Mouse (Mus musculus): Measurements from ENCODE around the gene Atg4c.

Gene Atg4c

DNA sequence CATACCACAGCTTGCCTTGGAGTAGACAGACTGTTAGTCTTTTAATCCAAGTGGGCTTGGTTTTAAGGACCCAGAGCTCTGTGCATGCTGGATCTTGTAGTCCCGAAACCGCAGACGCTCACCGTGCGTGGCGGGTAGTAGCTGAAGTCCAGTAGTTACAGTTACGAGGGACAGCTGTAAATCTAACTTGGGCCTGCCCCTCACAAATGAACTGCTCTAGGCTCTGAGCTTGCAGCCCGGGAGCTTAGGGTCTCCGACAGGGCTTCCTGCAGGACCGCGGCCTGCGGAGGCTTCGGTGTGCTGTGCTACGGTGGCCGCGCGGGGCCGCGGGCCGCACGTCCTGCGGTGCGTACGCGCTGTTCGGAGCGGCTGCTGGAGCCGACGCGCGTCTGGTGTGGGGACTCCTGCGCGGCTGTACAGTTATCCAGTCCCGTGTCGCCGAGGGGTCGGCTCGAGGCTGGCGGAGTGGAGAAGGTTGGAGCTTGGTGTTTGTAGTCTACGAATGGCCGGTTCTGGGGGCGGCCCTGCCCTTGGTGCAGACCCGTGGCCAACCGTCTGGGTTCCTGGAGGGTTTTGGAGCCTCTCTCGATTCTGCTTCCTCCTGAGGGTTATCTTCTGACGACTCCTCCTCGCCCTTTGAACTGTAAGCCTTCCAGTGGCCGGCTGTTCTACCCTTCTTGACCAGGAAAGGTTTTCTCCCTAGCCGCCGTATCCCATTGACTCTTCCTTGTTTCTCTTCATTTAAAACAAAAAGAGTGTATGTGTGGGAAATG is at the start of gene Atg4c:
TSS of gene Atg4c (plus strand) at position 125 of the 773 bp plus-strand sequence.
- in situ Hi-C loops (cut with MboI, MseI) = no loop called here

DNA sequence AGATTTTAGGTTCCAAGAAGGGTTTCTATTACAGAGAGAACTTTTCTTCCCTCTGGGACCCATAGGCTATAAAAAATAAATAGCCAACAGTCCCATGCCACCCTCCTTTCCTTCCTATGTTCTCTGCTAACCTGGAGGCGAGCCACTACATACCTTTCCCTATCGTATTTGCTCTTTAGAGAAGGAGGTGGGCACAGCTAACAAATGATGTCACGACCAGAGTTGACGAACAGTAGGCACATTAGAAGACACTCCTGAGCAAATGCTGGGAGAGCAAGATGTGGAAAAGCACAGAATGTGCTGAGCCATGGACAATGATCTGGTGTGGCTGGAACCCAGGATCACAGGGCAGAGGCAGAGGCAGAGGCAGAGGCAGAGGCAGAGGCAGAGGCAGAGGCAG is 42.3 kb upstream of the Atg4c start:
- in situ Hi-C loops (cut with MboI, MseI) = no loop called here

DNA sequence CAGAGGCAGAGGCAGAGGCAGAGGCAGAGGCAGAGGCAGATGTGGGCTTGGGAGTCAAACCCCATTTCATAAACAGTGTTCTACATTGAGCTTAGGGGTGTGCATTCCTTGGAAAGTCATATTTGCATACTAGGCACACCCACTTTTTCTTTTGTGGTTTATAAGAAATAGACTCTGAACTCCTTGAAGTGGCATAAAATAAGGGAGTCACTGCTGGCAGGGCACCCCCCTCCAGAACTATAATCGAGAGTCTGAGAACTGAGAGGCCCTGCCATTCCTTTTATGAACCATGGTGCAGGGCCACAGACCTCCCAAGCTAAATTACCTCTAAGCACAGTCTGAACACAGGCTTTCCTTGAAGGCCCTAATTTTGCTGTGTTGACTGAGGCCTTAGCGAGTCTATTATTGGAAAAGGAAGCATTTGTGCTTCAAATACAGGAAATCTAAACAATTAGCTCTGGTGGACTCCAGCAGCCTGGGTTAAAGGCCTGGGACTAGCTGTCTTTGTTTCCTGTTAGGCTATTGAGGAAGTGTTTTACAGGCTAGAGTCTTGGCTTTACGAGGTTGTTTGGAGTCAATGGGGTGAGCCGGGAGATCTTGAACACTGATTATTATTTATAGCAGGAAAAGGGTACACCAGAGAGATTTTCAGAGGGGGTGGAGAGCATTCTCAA is 41.7 kb upstream of the Atg4c start:
- in situ Hi-C loops (cut with MboI, MseI) = no loop called here

DNA sequence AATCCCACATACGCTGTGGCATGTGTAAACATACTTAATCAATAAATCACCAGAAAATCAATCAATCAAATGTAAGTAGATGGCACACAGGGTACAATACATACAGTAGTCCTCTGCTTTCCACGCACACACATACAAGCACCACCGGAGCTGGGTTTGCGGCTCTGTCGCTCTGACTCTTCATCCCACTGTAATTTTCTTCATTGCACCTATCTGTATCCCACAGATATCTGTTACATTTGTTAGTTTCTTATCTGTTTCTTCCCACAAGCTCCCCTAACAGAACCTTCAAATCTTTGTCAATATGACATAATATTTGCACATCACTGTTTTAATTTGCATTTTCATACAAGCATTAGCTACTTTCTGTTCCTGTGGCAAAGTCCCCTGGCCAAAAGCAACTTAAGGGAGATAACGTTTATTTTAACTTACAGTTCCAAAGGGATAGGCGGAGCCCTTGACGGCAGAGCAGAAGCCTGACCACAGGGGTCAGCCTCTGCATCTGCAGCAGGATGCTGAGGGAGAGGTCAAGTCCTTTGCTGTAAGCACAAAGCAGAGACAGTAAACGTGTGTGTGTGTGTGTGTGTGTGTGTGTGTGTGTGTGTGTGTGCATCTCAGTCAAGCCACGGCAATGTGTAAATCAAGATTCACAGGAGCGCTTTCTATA is 37.0 kb upstream of the Atg4c start:
- in situ Hi-C loops (cut with MboI, MseI) = no loop called here

DNA sequence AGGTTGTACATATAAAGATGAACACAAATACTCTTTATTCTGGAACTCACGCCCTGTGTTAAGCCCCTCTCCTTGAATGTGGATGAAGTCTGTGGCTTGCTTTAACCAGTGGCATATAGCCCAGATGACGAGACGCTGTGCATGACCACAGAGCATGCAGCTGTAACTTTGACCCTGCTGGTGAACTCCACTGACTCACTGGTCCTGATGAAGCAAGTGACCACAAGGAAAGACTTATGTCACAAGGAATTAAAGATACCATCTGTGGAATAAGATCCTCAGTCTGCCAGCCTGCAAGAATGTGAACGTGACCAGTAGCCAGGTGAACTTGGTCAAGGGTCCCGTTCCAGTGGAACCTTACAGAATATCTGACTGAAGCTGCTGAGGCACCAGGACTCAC is 35.2 kb upstream of the Atg4c start:
- in situ Hi-C loops (cut with MboI, MseI) = no loop called here

DNA sequence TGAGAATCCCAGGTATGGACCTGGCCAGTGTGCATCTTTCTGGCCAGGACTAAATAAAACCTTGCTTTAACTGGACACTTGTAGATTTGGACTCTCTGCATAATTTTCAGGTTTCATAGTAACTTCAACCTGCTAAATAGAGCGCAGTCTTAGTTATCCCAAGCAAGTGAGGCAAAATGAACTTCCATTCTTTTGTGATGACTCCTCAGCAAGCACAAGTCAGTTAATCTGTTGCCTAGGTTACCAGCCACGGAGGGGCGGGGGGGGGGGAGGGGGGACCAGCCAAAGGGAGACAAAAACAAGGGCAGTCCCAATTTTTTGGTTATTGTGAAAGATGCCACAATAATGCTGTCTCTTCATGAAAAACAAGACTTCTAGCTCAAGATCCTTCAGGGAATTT is 33.3 kb upstream of the Atg4c start:
- in situ Hi-C loops (cut with MboI, MseI) = no loop called here

DNA sequence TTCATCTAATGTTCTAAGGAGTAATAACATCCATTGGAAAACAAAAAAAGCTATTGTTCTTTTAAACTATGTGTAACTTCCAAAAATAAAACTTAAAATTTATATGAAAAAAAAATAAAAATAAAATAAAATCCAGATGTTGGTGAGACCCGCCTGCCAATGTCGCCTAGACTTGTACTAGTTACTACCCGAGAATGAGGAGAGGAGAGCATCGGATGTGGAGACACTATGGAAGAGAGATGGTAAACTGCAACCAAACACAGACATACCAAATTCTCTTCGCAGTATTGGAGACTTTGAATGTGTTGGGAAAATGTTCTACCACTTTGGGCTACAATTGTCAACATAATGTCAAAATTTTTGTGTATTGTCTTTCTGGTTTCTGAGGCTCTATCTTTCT is 32.8 kb upstream of the Atg4c start:
- in situ Hi-C loops (cut with MboI, MseI) = no loop called here

DNA sequence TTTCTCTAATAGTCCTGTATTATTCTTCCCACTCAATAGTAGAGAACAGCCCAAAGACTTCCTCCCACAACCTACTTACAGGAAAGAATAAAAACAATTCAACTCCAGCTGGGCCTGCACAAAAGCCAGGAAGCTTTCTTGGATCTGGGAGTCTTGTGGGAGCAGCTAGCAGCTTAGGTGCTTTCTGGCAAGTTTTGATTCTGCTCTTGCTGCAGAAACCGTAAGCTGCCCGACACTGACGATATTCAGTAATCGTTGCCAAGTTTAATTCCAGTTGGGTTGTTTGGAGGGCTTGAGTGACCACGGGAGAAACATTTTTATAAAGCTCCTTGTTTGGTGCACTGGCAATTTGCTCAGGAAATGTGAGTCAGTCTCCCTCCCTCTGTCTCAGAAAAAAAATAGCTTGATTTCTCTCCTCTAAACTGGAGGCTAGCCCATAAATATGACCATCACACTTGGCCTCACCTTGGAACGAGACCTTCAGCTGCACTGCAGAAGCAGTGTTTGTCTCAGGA is 32.2 kb upstream of the Atg4c start:
- in situ Hi-C loops (cut with MboI, MseI) = no loop called here

DNA sequence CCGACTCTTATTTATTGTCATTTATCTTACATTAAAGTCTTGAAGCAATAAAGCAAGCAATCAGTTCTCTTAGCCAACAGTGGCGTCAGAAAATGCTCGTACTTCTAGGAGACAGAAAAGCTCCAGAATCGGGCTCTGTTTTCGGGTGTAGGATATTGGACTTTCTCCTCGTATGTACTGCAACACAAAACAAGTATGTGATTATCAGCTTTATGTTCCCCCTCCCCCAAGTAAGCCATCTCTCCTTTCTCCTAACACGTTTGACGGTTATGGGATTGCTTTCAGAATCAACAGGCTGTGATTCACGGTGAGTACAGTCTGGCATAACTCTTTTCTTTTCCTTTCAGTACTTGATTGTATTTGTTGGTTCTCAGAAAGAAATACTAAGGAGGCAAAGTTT is 30.7 kb upstream of the Atg4c start:
- in situ Hi-C loops (cut with MboI, MseI) = no loop called here

DNA sequence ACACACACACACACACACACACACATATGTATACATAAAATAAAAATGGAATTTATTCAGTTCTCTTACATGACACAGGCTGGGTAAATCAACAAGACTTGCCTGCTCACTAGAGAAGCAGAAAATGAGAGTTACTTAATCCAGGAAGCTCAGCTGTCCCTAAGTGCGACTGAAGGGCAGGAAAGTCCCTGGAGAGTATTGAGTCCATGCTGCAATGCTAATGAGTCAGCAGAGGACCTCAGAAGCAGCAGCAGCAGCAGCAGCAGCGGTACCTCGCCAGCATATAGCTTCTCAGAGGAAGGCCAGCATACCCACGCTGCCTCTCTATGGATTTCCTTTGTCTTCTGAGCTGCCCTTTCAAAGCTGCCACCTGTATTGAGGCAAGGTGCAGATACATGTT is 30.2 kb upstream of the Atg4c start:
- in situ Hi-C loops (cut with MboI, MseI) = no loop called here

DNA sequence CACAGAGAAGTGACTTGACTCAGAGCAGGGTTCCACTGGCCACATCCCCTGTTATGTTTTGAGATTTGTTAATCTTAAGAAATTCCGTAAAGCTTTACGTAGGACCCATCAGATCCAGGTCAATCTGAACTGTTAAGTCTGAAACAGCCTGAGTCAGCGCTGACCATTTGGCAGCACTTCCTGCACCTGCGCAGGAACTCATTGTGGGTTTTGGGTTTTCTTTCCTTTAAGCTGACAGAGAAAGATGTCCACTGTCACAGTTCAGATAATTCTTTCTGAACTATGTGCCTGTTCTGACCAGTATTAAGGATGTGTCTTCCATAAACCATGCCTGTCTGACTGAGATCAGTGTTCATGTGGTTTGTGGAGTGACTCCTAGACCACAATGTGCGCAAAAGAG is 24.9 kb upstream of the Atg4c start:
- in situ Hi-C loops (cut with MboI, MseI) = no loop called here

DNA sequence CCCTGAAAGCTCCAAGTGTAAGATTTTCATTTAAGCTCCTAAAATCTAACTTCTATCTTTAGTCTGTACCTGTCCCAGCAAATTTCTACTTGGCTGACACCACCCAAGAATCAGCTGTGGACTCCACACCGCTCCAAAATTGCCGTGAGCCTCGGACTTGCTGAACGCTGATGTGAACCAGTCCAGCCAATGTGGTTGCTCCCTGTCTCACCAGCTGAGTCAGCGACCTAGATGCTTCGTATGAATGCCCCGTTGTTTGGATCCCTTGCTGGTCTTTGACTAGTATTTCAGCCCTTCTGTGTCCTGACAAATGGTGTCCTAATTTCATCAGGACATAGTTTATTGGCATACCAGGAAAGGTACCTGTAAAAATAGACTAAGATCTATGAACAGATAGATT is 19.5 kb upstream of the Atg4c start:
- in situ Hi-C loops (cut with MboI, MseI) = no loop called here

DNA sequence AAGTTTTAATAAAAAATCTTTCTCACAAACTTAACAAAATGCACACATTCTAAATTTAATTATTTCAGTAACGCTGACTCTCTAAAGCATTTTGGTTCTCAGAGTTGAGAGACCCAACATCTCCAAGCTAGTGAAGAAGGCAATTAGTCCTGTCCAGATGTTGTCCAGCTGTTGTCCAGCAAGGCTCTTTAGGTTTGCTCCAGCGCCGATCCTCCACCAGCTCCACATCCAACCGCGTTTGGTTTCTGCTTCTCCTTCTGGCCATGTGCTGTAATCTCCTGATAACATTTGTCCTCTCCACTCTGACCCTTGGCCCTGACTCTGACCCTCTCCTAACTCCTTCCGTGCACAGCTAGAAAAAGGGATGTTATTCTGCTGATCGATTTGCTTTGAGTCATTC is 16.9 kb upstream of the Atg4c start:
- in situ Hi-C loops (cut with MboI, MseI) = no loop called here

DNA sequence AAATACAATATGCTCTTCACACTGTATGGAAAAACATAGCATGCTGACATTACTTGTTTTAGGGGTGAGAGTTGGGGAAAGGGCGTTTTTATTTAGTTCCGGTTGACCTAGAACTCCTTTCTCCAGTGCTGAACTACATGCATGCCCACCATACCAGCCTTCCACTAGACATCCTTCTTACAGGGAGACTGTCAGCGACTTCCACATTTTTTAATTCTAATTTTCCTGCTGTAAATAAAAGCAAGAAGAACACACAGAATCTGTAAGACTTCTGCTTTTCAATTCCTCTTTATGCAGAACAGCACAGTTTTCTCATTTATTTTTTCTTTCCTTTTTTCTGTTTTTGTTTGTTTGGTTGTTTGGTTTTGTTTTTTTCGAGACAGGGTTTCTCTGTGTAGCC is 16.5 kb upstream of the Atg4c start:
- in situ Hi-C loops (cut with MboI, MseI) = no loop called here

DNA sequence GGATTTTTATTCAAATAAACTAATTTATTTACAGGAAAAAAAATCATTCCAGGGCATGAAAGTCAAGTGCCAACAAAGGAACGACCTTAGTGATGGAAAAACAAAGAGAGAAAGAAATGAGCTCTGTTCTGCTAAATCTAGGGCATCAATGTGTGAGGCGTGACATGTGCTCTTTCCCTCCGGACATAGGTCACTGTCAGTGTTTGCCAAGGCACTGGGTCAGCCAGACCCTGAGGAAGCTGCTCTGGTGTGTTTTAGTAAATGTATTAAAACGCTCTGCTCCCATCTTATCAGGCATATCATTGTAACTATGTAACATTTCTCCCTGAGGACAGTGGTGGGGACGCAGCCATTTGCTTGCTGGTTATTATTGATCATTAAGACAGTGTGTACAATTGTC is 14.9 kb upstream of the Atg4c start:
- in situ Hi-C loops (cut with MboI, MseI) = no loop called here

DNA sequence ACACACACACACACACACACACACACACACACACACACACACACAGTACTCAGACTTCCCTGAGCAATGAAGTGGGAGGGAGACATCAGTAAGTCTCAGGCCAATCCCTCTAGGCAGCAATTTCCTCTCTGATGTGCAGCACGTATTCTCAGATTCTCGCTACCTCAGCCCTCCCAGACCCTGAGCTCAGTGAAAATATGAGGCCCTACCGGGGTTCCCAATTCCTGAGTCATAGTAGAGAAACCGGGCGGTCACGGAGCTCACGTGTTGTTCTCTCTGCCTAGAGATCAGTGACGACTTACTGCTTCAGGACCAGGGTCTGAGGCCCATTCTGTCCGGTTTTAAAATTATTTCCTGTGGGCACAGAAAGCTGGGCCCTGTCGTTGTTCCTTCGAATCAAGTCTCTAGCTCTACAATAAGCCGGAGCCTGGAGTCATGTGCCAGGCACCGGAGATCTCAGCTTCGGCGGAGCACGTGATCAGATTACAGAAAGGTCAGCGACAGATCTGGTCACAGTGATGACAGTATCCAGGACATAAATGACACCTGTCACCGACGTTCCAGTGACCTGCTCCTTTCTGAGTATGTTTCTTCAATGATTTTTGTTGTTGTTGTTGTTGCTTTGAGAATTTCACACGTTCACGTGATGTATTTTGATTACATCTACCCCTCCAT is 14.2 kb upstream of the Atg4c start:
- in situ Hi-C loops (cut with MboI, MseI) = loop anchor here (10.0 kb wide), 1 partner anchor 465 kb away; no protein-coding TSS in a partner anchor

DNA sequence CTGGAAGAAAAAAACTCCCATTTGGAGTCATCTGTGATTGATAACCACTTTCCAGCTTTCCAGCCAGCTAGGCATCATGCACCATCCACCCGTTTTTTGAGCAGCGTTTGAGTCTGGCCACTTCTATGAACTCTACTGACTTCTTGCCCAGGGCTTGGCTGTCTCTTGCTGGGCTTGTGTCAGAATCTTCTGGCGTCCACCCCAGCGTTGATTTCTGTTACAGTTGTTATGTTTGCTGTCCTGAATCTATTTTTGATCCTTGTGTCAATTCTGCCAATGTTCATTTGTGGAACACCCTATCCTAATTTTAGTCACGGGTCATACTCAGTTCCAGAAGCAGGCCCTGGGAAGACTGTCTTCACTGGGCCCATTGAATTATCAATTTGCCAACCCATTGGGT is 12.8 kb upstream of the Atg4c start:
- in situ Hi-C loops (cut with MboI, MseI) = loop anchor here (10.0 kb wide), 1 partner anchor 466 kb away; no protein-coding TSS in a partner anchor

DNA sequence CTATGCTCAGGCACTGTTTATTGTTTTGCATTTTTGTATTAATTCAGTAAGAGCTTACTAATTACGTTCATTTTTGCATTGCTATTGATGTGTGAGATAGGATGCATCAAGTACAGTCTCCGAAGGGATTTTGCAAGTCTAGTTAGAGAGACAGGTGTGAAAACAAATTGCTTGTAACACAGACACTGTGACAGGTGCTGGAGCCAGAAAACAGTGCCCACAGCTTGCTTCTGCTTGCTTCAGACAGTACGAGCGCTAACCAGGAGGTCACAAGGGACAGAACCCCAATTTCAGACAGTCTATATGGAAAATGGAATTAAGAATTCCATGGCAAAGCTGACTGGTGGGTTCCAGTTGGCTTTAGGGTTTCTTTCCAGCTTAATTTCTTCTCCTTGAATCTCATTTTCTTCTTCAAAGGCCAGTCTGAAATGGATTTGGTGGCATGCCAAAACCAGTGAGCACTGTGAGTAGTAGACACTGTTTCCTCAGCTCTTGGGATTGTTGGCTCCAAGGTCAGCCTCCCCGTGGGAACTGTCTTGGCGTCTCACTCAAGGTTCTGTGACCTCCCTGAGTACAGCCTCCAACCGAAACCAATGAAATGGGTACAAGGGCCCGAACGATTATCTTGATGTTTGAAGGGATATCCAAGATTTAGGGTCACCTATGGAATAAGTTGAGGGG is 11.9 kb upstream of the Atg4c start:
- in situ Hi-C loops (cut with MboI, MseI) = loop anchor here (10.0 kb wide), 1 partner anchor 467 kb away; no protein-coding TSS in a partner anchor

DNA sequence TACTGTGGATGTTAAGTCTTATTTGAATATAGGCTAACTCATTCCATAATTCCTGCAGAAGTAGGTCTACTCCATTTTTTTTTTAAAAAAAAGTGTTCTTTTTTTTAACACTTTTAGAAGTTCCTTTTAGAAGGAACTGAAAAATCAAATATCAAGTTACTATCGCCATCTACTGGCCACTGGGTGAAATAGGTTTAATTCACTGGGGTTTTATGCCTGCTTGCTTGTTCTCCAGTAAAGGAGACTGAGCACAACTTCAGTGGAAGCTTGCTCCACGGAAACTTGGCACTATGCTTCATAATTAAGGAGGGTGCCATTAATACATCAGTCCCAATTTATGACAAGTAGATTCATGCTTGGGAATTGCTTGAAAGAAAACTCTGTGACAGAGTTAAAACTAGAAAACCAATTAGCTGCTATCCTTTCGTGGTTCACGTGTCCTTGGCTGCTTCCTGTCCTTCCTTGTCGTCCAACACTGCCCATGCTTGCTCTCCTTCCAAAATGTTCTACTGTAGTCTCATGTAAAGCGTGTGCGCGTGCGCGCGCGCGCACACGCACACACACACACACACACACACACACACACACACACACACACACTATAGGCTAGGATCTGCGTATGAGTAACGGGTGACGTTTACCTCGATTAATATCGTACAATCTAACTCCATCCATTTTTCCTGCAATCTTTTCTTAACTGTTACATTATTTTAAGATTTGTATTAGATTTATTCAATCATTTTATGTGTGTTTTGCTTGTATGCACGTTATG is 10.9 kb upstream of the Atg4c start:
- in situ Hi-C loops (cut with MboI, MseI) = loop anchor here (10.0 kb wide), 1 partner anchor 468 kb away; no protein-coding TSS in a partner anchor

DNA sequence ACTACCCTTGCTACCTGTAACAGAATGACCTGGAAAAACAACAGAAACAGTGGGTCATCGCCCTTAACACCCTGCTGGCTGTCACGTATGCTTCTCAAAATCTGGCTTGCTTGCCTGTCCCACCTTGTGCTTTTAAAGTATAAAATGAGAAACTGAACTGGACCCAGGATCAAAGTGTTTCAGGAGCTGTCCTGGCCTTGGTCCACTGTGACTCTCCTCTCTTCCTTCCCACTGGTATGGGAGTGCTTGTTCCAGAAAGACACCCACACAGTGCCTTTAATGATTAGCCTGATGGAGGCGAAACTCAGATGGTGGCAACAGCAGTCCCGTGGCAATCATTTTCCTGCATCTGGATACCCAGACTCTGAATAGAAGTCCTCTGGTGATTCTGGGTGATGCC is 9.1 kb upstream of the Atg4c start:
- in situ Hi-C loops (cut with MboI, MseI) = loop anchor here (10.0 kb wide), 1 partner anchor 470 kb away; no protein-coding TSS in a partner anchor

Measured in regulatory T cell (primary cell).